Mouse (Mus musculus) lung, embryonic 16.5 days (tissue): ENCODE data around the gene Isoc2a. TPM values are rescaled to one million over a fixed set of nuclear protein-coding genes. Genes with fewer than 3 reads are reported as not detected.

ENCODE experiments used
- ATAC-seq: fragments of 200-750 bp; cut with Nextera tagmentation; 2 replicates; pipeline ENCODE4 v1.8.0; 2017; ENCODE audit warnings: low read depth, mild to moderate bottlenecking, moderate library complexity
- H3K27ac ChIP-seq: fragments of 300-500 bp; sonication (generic); 2 replicates; pipeline ENCODE4 v1.5.1; 2014; ENCODE audit warnings: mild to moderate bottlenecking, control low read depth, low read length
- H3K27me3 ChIP-seq: fragments of 300-500 bp; sonication (generic); 2 replicates; pipeline ENCODE4 v1.6.1; 2014; ENCODE audit warnings: low read depth, low read length, mixed read lengths; ENCODE audit not compliant: control insufficient read depth, insufficient read depth
- H3K36me3 ChIP-seq: fragments of 300-500 bp; sonication (generic); 2 replicates; pipeline ENCODE4 v1.6.1; 2014; ENCODE audit warnings: low read length; ENCODE audit not compliant: control insufficient read depth, insufficient read depth
- H3K4me1 ChIP-seq: fragments of 300-500 bp; sonication (generic); replicated peaks from 2 replicates; pipeline ENCODE4 v1.6.1; 2014; ENCODE audit warnings: low read length, mixed read lengths; ENCODE audit not compliant: control insufficient read depth, insufficient read depth
- H3K4me2 ChIP-seq: fragments of 300-500 bp; sonication (generic); 2 replicates; pipeline ENCODE4 v1.6.1; 2014; ENCODE audit warnings: low read depth, low read length, control low read depth
- H3K4me3 ChIP-seq: fragments of 300-500 bp; sonication (generic); 2 replicates; pipeline ENCODE4 v1.5.1; 2014; ENCODE audit warnings: mild to moderate bottlenecking, low read length, control low read depth
- H3K9ac ChIP-seq: fragments of 300-500 bp; sonication (generic); 2 replicates; pipeline ENCODE4 v1.6.1; 2014; ENCODE audit warnings: low read length, control low read depth
- H3K9me3 ChIP-seq: fragments of 300-500 bp; sonication (generic); 2 replicates; pipeline ENCODE4 v1.6.1; 2016; ENCODE audit warnings: low read length; ENCODE audit not compliant: control insufficient read depth
- WGBS: fragments of 180-500 bp; shearing (Covaris S2); extraction: QIAGEN DNeasy Blood & Tissue Kit; methylation state at CpG from one replicate; pipeline ENCODE4 v1.1.7; 2014; 5-methylcytosine and 5-hydroxymethylcytosine counted together
- polyA plus RNA-seq: library from polyadenylated mRNA; unstranded; fragments of >200 nt; fragmentation: Nextera tagmentation; extraction: Ambion mirVana; gene quantifications from 2 replicates; pipeline ENCODE4 v1.2.1, GENCODE M21; 2015

Gene Isoc2a
- polyA plus RNA-seq, 1 experiment from 2014 or later = 0.87 TPM

DNA sequence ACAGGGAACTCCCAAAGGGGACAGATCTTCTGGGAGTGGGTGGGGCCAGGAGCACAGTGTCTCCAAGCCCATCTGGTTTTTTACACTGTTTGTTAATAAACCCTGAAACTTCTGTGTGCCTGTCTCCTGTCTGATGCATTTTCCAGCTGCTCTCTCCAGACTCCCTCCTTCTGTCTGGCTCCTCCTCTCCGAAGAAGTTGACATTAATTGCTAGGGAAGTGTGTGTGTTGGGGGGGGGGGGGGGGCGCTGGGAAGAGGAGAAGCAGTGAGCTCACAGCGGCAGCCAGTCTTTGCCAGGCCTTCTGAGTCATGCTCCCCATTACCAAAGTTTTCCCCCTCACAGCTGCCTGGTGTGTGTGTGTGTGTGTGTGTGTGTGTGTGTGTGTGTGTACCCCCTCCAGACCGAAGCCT is 47.9 kb downstream of the Isoc2a start:
- no peaks in the 10 kb centered on the region for H3K27me3 ChIP-seq
- H3K4me2 ChIP-seq = no peak overlapping the region
- no peaks in the 10 kb centered on the region for H3K9me3 ChIP-seq
- H3K9ac ChIP-seq = no peak overlapping the region; the same call in 1 of the 2 replicates
- 13% methylated on average over 3 of the region's 4 CpGs for WGBS
- no peak overlapping the region for H3K4me3 ChIP-seq
- peak; percentile 72 for ATAC-seq
- peaks cover 9% of the 10 kb centered on the region for H3K36me3 ChIP-seq
- peak overlapping the region; percentile 92 for H3K27ac ChIP-seq
- H3K4me1 ChIP-seq = peaks cover 37% of the 10 kb centered on the region

DNA sequence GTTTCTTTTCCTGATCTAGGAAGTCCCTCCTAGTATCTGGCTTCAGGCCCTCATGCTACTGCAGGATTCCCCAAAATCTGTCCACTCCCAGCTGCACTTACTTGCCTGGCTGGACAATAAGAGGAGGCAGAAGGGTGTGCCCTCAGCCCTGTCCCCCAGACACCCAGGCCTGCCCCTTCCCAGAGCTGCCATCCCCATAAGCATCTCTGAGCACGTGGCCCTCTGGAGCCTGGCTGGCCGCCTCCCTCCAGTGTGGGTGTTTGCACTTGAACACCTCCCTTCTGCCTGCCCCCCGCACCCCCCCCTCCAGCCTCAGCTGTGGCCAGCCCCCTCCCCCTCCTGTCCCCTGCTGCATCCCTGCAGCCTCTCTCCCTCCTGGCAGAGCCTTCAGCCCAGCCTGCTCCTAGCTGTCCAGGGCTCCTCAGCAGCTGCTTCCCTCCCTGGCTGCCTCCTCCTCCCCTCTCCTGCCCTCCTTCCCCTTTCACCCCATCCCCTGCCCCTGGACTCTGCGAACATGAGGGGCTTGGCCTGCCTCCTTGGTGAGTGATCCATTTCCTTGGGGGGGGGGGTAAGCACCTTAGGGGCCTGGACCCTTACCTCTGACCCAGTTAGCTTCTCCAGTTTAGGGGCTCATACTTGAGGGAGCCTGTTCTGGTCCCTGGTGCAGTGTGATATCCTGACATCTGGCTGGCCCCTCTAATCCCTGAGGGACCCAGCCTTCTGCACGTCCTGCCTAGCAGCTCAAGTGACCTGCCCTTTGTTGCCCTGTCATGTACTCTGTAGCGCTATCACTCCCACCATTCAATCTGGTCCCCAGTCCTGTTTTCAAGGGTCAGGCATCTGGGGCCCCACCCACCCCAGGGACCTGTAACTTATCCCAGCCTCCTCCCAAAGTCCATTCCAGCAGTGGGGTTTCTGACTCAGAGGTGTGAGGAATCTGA is 48.8 kb downstream of the Isoc2a start, which contains the start of gene Ssc5d:
TSS of gene Ssc5d (plus strand) at position 345 of the 941 bp plus-strand sequence.
- Histone ChIP-seq H3K4me2 (peak within 1 kb of the TSS; percentile 54), H3K4me3 (no peak within 1 kb of the TSS), H3K9me3 (no peaks in the 10 kb centered on the region), H3K36me3 (peaks cover 1% of the 10 kb centered on the region), H3K4me1 (peaks cover 37% of the 10 kb centered on the region), H3K27me3 (no peaks in the 10 kb centered on the region), H3K9ac (no peak within 1 kb of the TSS; the same call in none of the 2 replicates), H3K27ac (peak within 1 kb of the TSS; percentile 92)
- 11% methylated on average over 6 of the region's 6 CpGs for WGBS
- ATAC-seq = peak; percentile 75

- peaks cover 35% of the 10 kb centered on the region for H3K4me1 ChIP-seq
Observed at GRCm38 (mm10) chr7:4926849-4927248, 49.9 kb downstream of the Isoc2a start.

GRCm38 (mm10) chr7:4927711-4928110 is 50.8 kb downstream of the Isoc2a start:
- Histone ChIP-seq H3K4me2 (peak overlapping the region; percentile 18), H3K27me3 (no peaks in the 10 kb centered on the region), H3K9me3 (no peaks in the 10 kb centered on the region), H3K36me3 (no peaks in the 10 kb centered on the region), H3K4me3 (peak overlapping the region; percentile 27), H3K4me1 (peaks cover 32% of the 10 kb centered on the region), H3K9ac (0 out of 2 replicates have a peak overlapping the region, but pooled peaks have one; percentile 21), H3K27ac (no peak overlapping the region)
- 45% methylated on average over 8 of the region's 8 CpGs for WGBS
- ATAC-seq = no peak

More at GRCm38 (mm10) chr7:4926849-4927248, 49.9 kb downstream of the Isoc2a start:
- Histone ChIP-seq H3K4me2 (no peak overlapping the region), H3K27me3 (no peaks in the 10 kb centered on the region), H3K9me3 (no peaks in the 10 kb centered on the region), H3K9ac (no peak overlapping the region), H3K27ac (no peak overlapping the region), H3K4me3 (no peak overlapping the region), H3K36me3 (no peaks in the 10 kb centered on the region)
- no peak for ATAC-seq
- WGBS = 71% methylated on average over 16 of the region's 16 CpGs

- Histone ChIP-seq H3K27me3 (no peaks in the 10 kb centered on the region), H3K4me1 (peaks cover 26% of the 10 kb centered on the region), H3K4me2 (peak overlapping the region; percentile 18), H3K9me3 (no peaks in the 10 kb centered on the region), H3K9ac (peak overlapping the region; percentile 49; the same call in 1 of the 2 replicates), H3K27ac (no peak overlapping the region), H3K4me3 (peak overlapping the region; percentile 27), H3K36me3 (no peaks in the 10 kb centered on the region)
- WGBS = 48% methylated on average over 15 of the region's 17 CpGs
- ATAC-seq = no peak
Observed at GRCm38 (mm10) chr7:4928323-4928722, 51.4 kb downstream of the Isoc2a start.

DNA sequence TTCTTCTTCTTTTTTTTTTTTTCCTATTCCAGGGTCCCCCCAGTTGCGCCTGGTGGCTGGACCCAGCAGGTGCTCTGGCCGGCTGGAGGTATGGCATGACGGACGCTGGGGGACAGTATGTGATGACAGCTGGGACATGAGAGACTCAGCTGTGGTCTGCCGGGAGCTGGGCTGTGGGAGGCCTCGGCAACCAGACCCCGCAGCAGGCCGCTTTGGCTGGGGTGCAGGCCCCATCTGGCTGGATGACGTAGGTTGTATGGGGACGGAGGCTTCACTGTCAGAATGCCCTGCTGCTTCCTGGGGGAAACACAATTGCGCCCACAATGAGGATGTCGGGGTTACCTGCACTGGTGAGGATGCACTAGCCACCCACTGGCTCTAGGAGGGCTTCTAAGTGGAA is 56.1 kb downstream of the Isoc2a start:
- Histone ChIP-seq H3K9ac (no peak overlapping the region), H3K36me3 (no peaks in the 10 kb centered on the region), H3K27ac (no peak overlapping the region), H3K4me1 (no peaks in the 10 kb centered on the region), H3K4me3 (no peak overlapping the region), H3K9me3 (no peaks in the 10 kb centered on the region), H3K4me2 (no peak overlapping the region), H3K27me3 (no peaks in the 10 kb centered on the region)
- WGBS = 73% methylated on average over 12 of the region's 12 CpGs
- no peak for ATAC-seq

DNA sequence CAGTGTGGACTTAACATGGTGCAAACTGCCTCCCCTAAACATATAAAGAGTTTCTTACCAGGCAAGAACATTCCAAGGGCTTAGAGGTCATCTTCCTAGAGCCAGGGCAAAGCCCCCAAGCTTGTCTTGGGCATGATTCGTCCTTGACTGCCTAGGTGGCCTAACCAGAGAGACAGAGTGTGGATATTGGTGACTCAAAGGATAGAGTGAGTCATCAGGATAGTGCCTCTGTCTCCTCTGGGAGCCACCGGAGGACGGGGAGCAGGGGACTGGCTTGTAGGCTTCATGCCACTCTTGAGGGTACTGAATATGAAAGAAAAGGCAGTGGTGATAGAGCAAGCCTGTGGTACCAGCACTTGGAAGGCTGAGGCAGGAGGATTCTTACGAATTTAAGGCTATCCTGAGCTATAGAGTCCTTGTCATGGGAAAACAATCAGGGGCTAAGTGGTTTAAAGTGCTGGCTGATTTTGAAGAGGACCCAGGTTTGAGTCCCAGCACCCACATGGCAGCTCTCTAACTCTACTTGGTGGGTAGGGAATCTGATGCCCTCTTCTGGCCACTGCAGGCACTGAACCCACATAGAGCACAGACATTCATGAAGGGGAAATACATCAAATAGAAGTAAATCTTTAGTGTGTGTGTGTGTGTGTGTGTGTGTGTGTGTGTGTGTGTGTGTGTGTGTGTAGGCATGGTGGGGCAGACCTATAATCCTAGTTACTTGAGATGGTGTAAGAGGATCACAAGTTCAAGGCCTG is 57.4 kb downstream of the Isoc2a start:
- WGBS = 69% methylated on average over 4 of the region's 4 CpGs
- no peak for ATAC-seq
- H3K36me3 ChIP-seq = no peaks in the 10 kb centered on the region
- H3K27ac ChIP-seq = no peak overlapping the region
- no peaks in the 10 kb centered on the region for H3K27me3 ChIP-seq
- H3K9ac ChIP-seq = no peak overlapping the region
- H3K9me3 ChIP-seq = no peaks in the 10 kb centered on the region
- no peak overlapping the region for H3K4me3 ChIP-seq
- H3K4me1 ChIP-seq = no peaks in the 10 kb centered on the region
- no peak overlapping the region for H3K4me2 ChIP-seq

- Histone ChIP-seq H3K36me3 (no peaks in the 10 kb centered on the region), H3K9ac (no peak overlapping the region), H3K4me2 (no peak overlapping the region), H3K4me1 (no peaks in the 10 kb centered on the region), H3K9me3 (no peaks in the 10 kb centered on the region), H3K4me3 (no peak overlapping the region), H3K27me3 (no peaks in the 10 kb centered on the region), H3K27ac (no peak overlapping the region)
- WGBS = 67% methylated on average over 10 of the region's 10 CpGs
- no peak for ATAC-seq
Observed at GRCm38 (mm10) chr7:4936832-4937231, 59.9 kb downstream of the Isoc2a start.

GRCm38 (mm10) chr7:4937392-4937791 is 60.4 kb downstream of the Isoc2a start:
- Histone ChIP-seq H3K36me3 (no peaks in the 10 kb centered on the region), H3K27me3 (no peaks in the 10 kb centered on the region), H3K4me2 (no peak overlapping the region), H3K4me1 (no peaks in the 10 kb centered on the region), H3K9me3 (no peaks in the 10 kb centered on the region), H3K4me3 (no peak overlapping the region), H3K9ac (no peak overlapping the region), H3K27ac (no peak overlapping the region)
- no peak for ATAC-seq
- 60% methylated on average over 11 of the region's 11 CpGs for WGBS
